Mouse (Mus musculus) hindbrain, embryonic 10.5 days (tissue): ENCODE measurements around the gene Fndc3b. TPM values are rescaled to one million over a fixed set of nuclear protein-coding genes. Genes with fewer than 3 reads are reported as not detected.

Experiments
- DNase-seq: peaks from one replicate; pipeline ENCODE4 v3.0.0-alpha.2; 2017; ENCODE audit warnings: low spot score
- H3K27ac ChIP-seq: fragments of 300-500 bp; sonication (generic); 2 replicates; pipeline ENCODE4 v1.5.1; 2016; ENCODE audit warnings: mild to moderate bottlenecking, moderate library complexity
- H3K27me3 ChIP-seq: fragments of 300-500 bp; sonication (generic); 2 replicates; pipeline ENCODE4 v1.6.1; 2016; ENCODE audit warnings: mild to moderate bottlenecking; ENCODE audit not compliant: poor library complexity, insufficient read depth, severe bottlenecking
- H3K36me3 ChIP-seq: fragments of 300-500 bp; sonication (generic); 2 replicates; pipeline ENCODE4 v1.6.1; 2016; ENCODE audit warnings: mild to moderate bottlenecking, moderate library complexity
- H3K4me1 ChIP-seq: fragments of 300-500 bp; sonication (generic); replicated peaks from 2 replicates; pipeline ENCODE4 v1.6.1; 2016; ENCODE audit warnings: mild to moderate bottlenecking
- H3K4me3 ChIP-seq: fragments of 300-500 bp; sonication (generic); 2 replicates; pipeline ENCODE4 v1.5.1; 2016; ENCODE audit warnings: mild to moderate bottlenecking, moderate library complexity
- H3K9me3 ChIP-seq: fragments of 300-500 bp; sonication (generic); 2 replicates; pipeline ENCODE4 v1.6.1; 2016; ENCODE audit warnings: mild to moderate bottlenecking, moderate library complexity
- WGBS: fragments of 180-500 bp; shearing (Covaris S2); methylation state at CpG from one replicate; pipeline ENCODE4 v1.1.7; 2016; 5-methylcytosine and 5-hydroxymethylcytosine counted together
- polyA plus RNA-seq: library from polyadenylated mRNA; unstranded; fragments of >200 nt; fragmentation: Nextera tagmentation; extraction: Ambion mirVana; gene quantifications from 2 replicates; pipeline ENCODE4 v1.2.1, GENCODE M21; 2016

Fndc3b gene
- polyA plus RNA-seq, 1 experiment from 2014 or later, result 11.2 TPM

DNA sequence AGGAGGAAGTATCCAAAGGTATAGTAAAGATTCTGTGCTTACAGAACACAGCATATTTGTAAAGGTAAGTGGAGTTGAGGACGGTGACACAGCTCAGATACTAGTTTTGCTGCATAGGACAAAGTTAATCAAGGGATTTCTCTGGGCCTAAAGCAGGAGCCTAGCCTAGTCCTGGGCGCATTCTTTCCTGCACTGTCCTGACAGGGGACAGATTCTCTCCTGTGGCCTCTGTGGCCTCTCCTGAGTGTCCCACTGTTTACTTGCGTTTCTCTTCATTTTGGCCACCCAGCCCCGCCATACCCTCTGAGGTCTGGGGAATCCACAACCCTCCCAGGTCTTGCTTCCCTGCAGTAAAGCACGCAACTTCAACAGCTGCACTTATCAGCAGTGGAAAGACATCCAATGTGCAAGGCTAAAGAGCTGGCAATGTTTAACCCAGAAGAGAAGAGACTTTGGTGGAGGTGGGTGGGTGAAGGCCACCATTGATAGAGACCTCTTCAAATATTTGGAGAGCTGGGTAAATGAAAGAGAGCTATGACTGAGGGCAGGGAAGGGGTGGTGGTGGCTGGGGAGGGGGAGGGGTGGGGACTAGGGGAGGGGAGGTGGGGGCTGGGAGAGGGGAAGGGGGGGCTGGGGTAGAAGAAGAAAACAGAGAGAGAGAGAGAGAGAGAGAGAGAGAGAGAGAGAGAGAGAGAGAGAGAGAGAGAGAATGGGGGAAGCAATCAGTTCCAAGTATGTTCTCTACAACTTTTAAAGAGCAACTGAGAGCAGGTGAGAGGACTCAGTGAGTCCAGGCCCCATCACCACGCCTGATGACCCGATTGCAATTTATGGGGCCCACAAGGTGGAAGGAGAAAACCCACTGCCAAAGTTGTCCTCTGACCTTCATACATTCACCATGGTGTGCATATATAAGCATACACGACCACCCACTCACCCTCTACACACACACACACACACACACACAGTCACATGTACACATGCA, 18.0 kb upstream of the Fndc3b start:
- Histone ChIP-seq H3K27ac (no peak overlapping the region), H3K9me3 (no peaks in the 10 kb centered on the region), H3K36me3 (no peaks in the 10 kb centered on the region), H3K27me3 (no peaks in the 10 kb centered on the region), H3K4me3 (no peak overlapping the region), H3K4me1 (peaks cover 14% of the 10 kb centered on the region)
- 76% methylated on average over 8 of the region's 8 CpGs for WGBS
- DNase-seq, result no peak

DNA sequence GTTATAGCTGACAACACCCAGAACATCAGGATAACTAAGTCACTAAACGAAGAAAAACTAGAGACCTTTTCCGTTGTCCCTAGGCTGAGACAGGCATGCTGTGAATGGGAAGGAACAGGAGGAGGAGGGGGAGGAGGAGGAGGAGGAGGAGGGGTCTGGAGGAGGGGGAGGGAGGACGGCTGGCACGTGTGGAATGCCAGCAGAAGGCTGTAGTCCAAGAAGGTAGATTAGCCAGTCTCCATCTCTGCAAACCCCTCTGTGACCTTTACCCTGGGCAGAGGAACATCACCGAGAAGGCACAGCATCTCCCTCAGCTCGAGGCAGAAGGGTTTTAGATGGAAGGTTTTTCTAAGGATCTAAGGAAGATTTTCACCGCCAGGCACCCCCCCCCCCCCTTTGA, 17.1 kb upstream of the Fndc3b start:
- H3K27me3 ChIP-seq, result no peaks in the 10 kb centered on the region
- H3K36me3 ChIP-seq, result no peaks in the 10 kb centered on the region
- no peaks in the 10 kb centered on the region for H3K9me3 ChIP-seq
- no peak overlapping the region for H3K27ac ChIP-seq
- DNase-seq, result peak; percentile 24
- WGBS, result 13% methylated on average over 7 of the region's 7 CpGs
- H3K4me3 ChIP-seq, result no peak overlapping the region
- peaks cover 14% of the 10 kb centered on the region for H3K4me1 ChIP-seq

DNA sequence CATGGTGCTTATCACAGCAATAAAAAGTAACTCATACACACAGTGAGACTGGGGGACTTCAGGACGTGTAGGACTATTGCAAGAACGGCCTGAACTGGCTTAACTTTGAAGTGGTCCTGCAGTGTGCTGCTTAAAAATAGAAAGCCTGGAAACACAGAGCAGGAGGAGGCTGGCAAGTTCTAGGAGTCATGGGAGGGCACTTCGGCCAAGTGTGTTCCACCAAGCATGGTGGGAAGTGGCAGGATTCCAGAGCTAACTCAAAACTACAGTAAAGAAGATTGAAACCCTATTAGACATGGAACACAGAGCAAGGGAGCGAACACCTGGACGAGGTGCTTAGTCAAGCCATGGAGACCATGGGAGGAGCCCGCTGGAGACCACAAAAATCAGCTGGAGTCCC, 14.6 kb upstream of the Fndc3b start:
- H3K27me3 ChIP-seq, result no peaks in the 10 kb centered on the region
- no peaks in the 10 kb centered on the region for H3K36me3 ChIP-seq
- H3K9me3 ChIP-seq, result no peaks in the 10 kb centered on the region
- H3K27ac ChIP-seq, result no peak overlapping the region
- WGBS, result 88% methylated on average over 6 of the region's 6 CpGs
- H3K4me3 ChIP-seq, result no peak overlapping the region
- peaks cover 14% of the 10 kb centered on the region for H3K4me1 ChIP-seq
- DNase-seq, result no peak

DNA sequence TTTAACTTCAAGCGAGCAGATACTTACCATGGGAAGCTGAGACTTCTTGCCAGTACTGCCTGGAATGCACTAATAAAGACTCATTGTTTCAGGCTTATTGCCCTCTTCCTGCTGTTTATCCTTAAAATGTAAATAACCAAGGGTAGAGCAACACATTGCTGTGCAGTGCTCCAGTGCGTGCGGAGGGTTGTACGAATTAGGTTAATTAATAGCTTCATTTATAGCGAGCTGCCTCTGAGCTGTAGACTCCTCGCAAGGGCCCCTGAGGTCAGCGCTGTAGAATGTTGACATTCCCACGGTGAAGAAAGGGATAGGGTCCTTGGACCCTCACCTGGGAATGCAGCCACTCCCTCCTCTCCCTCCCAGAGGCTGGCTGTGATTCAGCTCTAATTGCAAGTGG, 13.1 kb upstream of the Fndc3b start:
- Histone ChIP-seq H3K4me1 (peaks cover 14% of the 10 kb centered on the region), H3K27ac (no peak overlapping the region), H3K9me3 (no peaks in the 10 kb centered on the region), H3K4me3 (no peak overlapping the region), H3K27me3 (no peaks in the 10 kb centered on the region), H3K36me3 (no peaks in the 10 kb centered on the region)
- DNase-seq, result no peak
- 74% methylated on average over 8 of the region's 8 CpGs for WGBS

DNA sequence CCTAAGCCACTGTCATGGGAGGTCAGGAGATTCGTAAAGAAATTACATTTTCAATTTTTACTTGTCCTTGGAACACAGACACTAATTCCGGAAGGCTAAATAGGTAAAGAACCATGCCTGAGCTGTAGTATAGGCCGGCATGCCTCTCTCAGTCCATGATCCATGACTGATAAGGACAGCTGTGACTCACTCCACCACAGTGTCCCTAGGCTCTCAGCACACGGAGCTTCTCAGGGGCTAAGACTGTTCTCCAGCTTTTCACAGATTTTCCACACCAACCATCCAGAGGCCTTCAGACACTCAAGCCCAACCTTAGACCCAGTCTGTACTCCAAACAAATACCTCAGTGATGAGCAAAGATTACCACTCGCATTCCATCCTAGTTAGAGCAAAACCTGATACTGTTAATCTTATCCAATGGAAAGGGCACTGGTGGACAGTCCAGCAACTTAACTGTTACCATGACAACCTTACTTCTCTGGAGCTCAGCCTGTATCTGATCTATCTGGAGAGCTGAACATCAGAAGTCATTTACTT, 7.8 kb upstream of the Fndc3b start:
- no peak overlapping the region for H3K27ac ChIP-seq
- 86% methylated on average over 5 of the region's 5 CpGs for WGBS

DNA sequence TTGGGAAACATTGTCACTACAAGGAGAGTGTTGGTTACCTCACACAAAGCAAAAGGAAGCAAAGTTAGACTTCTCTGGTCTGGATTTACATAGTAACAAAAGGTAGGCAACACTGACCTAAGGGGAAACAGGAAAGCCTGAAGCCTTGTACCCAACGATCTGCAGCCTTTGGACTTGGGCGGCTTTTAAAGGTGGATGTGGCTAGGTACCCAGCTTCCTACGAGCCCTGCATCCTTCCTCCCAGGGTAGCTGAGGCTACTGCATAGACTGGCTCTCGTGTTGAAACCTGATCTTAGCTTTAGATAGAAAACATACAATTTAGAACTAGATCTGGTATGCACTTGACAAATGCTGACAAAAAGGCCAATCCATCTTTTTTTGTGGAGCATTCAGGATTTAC, 2.9 kb upstream of the Fndc3b start:
- Histone ChIP-seq H3K9me3 (no peaks in the 10 kb centered on the region), H3K27ac (no peak overlapping the region)
- 57% methylated on average over 4 of the region's 4 CpGs for WGBS

More for the DNA sequence above, 7.8 kb upstream of the Fndc3b start:
- no peak for DNase-seq
- Histone ChIP-seq H3K4me1 (0 out of 2 replicates have a peak, but pooled peaks cover 1% of the 10 kb centered on the region), H3K4me3 (no peak overlapping the region), H3K27me3 (no peaks in the 10 kb centered on the region), H3K36me3 (no peaks in the 10 kb centered on the region), H3K9me3 (no peaks in the 10 kb centered on the region)

DNA sequence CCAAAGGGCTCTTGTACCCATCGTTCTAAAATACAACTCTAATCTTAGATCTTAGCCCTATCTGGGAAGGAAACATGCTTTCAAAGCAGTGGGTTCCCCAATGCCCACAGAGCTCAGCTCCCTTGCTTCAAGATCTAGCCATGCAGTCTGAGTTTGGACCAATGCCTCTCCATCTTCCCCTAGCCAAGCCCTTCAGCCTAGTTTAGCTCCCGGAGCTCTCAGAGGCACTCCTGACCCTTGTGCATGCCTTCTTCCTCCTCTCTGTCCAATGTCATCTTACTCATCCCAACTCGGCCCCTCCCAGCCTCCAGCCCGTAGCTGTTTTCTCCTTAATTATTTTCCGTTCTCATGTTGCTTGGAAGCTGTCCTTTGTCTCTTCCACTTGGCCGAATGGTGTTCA, 1.3 kb upstream of the Fndc3b start:
- DNase-seq, result no peak
- Histone ChIP-seq H3K27ac (no peak overlapping the region), H3K27me3 (peaks cover 4% of the 10 kb centered on the region; the same call in 1 of the 2 replicates), H3K9me3 (no peaks in the 10 kb centered on the region), H3K36me3 (no peaks in the 10 kb centered on the region), H3K4me1 (peaks cover 35% of the 10 kb centered on the region), H3K4me3 (no peak overlapping the region)
- 64% methylated on average over 6 of the region's 6 CpGs for WGBS

More for the DNA sequence above, 2.9 kb upstream of the Fndc3b start:
- H3K36me3 ChIP-seq, result no peaks in the 10 kb centered on the region
- DNase-seq, result no peak
- peaks cover 4% of the 10 kb centered on the region; the same call in 1 of the 2 replicates for H3K27me3 ChIP-seq
- H3K4me1 ChIP-seq, result peaks cover 28% of the 10 kb centered on the region
- no peak overlapping the region for H3K4me3 ChIP-seq

DNA sequence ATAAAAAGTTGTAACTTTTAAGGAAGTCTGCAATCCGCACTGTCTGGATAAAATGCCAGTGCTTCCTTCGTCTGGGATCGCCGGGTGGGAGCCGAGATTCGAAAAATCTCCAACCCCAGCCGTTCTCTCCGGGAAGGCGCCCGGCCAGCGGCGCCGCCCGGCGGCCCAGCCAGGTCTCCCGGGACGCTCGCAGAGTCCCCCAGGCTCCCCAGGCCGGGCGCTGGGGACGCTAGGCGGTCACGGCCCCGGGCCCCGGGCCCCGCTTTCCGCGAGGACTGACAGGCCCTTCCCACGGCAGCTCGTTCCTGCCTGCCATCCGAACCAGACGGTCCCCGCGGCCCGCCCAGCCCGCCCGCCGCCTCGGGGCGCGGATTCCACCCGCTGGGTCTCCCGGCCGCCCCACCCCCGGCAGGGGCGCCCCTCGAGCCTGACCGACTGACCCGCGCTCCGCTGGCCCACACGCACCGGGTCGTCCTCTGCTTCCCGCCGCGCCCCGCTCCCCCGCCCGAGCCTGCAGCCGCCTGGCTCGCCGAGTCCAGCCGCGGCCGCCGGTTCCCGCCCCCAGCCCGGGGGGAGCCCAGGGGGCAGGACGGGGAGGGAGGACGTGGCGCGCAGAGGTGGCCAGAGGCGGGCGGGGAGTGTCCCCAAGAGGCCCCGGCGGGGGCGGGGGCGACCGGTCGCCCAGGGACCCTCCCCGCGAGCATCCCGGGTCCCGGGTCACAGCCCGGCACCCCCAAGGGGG, 1.0 kb downstream of the Fndc3b start:
- under 1% methylated on average over 85 of the region's 86 CpGs for WGBS
- no peaks in the 10 kb centered on the region for H3K9me3 ChIP-seq
- peak; percentile 69 for DNase-seq
- H3K27me3 ChIP-seq, result peaks cover 4% of the 10 kb centered on the region; the same call in 1 of the 2 replicates
- peak overlapping the region; percentile 96 for H3K27ac ChIP-seq
- H3K4me1 ChIP-seq, result peaks cover 37% of the 10 kb centered on the region
- no peaks in the 10 kb centered on the region for H3K36me3 ChIP-seq
- H3K4me3 ChIP-seq, result peak overlapping the region; percentile 75

DNA sequence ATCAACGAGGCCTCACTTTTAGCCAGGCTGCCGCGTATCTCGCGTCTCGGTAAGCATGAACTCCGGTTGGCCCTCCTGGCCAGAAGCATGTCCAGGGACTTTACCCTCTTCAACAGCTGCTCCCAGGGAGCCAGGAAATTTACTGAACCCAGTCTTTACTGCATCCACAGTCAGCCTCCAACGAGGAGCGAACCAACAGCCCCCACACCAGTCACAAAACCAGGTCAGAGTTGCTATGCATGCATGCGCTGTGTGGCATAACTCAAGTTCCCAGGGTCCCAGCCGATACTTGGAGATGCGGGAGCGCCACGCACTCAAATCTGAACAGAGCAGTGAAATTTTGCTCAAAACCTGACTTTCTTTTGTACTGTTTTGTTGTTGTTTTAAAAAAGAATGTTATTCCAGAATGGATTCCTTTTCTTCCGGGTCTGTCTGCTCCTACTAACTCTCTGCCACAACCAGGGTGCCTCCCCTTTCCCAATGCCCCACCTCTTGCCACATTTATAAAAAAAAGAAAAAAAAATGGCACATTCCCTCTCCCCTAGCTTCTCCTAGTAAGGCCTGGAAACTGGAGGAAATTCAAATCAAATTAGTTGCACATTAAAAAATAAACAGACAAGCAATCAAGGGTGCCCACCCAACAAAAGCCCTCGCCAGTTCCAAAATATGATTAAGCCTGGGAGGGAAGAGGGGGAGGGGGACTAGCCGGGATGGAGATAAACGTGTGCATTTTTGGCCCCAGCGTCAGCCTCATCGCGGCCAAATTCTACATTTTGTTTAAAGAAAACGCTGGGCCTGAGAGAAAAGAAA, 1.8 kb downstream of the Fndc3b start:
- H3K27ac ChIP-seq, result peak overlapping the region; percentile 96
- H3K9me3 ChIP-seq, result no peaks in the 10 kb centered on the region
- WGBS, result under 1% methylated on average over 22 of the region's 22 CpGs
- no peaks in the 10 kb centered on the region for H3K36me3 ChIP-seq
- DNase-seq, result peak; percentile 39
- peaks cover 4% of the 10 kb centered on the region; the same call in 1 of the 2 replicates for H3K27me3 ChIP-seq
- H3K4me3 ChIP-seq, result peak overlapping the region; percentile 75
- peaks cover 43% of the 10 kb centered on the region for H3K4me1 ChIP-seq

DNA sequence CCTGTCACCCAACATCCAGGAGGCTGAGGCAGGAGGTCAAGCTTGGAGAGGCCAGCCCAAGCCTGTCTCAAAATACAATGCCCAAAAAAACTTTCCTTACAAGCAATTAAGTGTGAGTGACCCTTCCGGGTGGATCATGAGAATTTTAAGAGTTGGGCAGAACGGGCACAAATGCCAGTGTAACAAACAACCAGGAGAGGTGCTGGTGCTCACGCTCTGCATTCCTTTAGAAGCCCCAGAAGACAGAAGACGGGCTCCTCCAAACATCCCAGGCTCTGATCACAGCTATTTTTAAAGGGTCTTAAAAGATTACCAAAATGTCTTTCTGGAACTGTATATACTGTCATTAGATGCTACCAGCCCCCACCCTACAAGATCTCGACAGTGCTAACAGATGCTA, 2.5 kb downstream of the Fndc3b start:
- no peak for DNase-seq
- H3K36me3 ChIP-seq, result no peaks in the 10 kb centered on the region
- H3K27me3 ChIP-seq, result peaks cover 4% of the 10 kb centered on the region; the same call in 1 of the 2 replicates
- no peaks in the 10 kb centered on the region for H3K9me3 ChIP-seq
- H3K27ac ChIP-seq, result 0 out of 2 replicates have a peak overlapping the region, but pooled peaks have one; percentile 96
- 34% methylated on average over 5 of the region's 5 CpGs for WGBS
- peaks cover 38% of the 10 kb centered on the region for H3K4me1 ChIP-seq
- H3K4me3 ChIP-seq, result peak overlapping the region; percentile 75

DNA sequence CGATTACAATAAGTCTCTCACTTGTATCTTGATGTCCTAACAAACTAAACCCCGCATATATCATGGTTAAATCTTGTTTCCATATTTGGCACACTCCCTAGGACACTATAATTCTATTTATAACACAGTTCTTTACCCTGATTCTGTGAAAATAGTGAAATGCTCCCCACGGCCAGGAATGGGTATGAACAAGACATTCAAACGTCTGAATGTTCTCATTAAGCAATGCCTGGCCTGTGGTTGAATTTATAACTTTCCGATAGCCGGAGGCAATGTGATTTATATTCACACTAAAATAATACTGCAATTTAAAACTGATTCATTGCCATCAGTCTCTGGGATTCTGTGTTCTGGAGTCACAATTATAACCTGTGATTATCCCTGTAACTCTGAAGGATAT, 5.3 kb downstream of the Fndc3b start:
- Histone ChIP-seq H3K36me3 (0 out of 2 replicates have a peak, but pooled peaks cover 3% of the 10 kb centered on the region), H3K27me3 (no peaks in the 10 kb centered on the region), H3K4me1 (peaks cover 24% of the 10 kb centered on the region), H3K4me3 (no peak overlapping the region), H3K9me3 (no peaks in the 10 kb centered on the region), H3K27ac (no peak overlapping the region)
- WGBS, result 90% methylated on average over 6 of the region's 6 CpGs
- no peak for DNase-seq

DNA sequence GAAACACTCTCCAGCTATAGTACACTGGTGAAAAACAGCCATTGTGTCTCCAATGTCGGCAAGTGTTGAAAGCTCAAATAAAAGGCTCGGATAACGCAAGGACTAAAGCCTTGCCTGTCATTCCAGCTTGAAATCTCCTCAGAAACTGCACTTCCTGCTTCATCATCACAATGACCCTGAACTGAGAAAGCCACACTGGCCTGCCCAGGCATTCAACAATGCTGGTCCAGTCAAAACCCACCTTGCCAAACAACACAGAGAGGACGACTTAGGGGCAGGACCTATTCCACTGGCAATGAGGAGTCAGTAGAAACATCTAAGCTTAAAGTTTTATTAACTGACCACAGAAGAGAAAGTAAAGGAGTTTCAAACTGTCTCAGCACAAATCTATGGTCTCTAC, 6.1 kb downstream of the Fndc3b start:
- Histone ChIP-seq H3K9me3 (no peaks in the 10 kb centered on the region), H3K36me3 (0 out of 2 replicates have a peak, but pooled peaks cover 3% of the 10 kb centered on the region), H3K4me1 (peaks cover 19% of the 10 kb centered on the region), H3K27me3 (no peaks in the 10 kb centered on the region), H3K27ac (no peak overlapping the region), H3K4me3 (no peak overlapping the region)
- no peak for DNase-seq
- WGBS, result 66% methylated on average over 4 of the region's 4 CpGs
